In genomic region chr4:151861471-151861805, GRCm38 (mm10) we compare ENCODE assay signal across 8 mouse cellular contexts. TPM values are rescaled to one million over a fixed set of nuclear protein-coding genes. Genes with fewer than 3 reads are reported as not detected.
A peak's percentile ranks its signal among the peaks of the same experiment; 100 is the strongest.
DNase-seq lines count a peak whose midpoint lies in the region; ATAC-seq lines count a peak whose summit lies in the region.

No protein-coding gene starts in this region.

- H3K4me1 ChIP-seq in heart, embryonic 10.5 days, result peaks cover 31% of the 10 kb centered on the region
- peaks cover 6% of the 10 kb centered on the region; the same call in 1 of the 2 replicates for H3K4me1 ChIP-seq in limb, embryonic 11.5 days (ENCODE audit: control insufficient read depth, insufficient read depth, low read length)
- H3K4me1 ChIP-seq in stomach, embryonic 15.5 days, result peaks cover 7% of the 10 kb centered on the region

- peak overlapping the region; percentile 95 for H3K27ac ChIP-seq in heart, embryonic 10.5 days
- peak overlapping the region; percentile 42; the same call in 1 of the 2 replicates for H3K27ac ChIP-seq in limb, embryonic 11.5 days (replicated peaks; ENCODE audit: low read depth, low read length)
- peak overlapping the region; percentile 77; the same call in 1 of the 2 replicates for H3K27ac ChIP-seq in stomach, embryonic 15.5 days

- no peak for ATAC-seq in limb, embryonic 11.5 days (ENCODE audit: insufficient number of reproducible peaks, low FRiP score, low TSS enrichment, low read depth)
- no peak for ATAC-seq in stomach, embryonic 15.5 days (ENCODE audit: insufficient read depth, low FRiP score, low read depth)

- H3K4me2 ChIP-seq in limb, embryonic 11.5 days (ENCODE audit: low read depth, severe bottlenecking), result peak overlapping the region; percentile 92
- peak overlapping the region; percentile 96 for H3K4me2 ChIP-seq in stomach, embryonic 15.5 days

- H3K36me3 ChIP-seq in heart, embryonic 10.5 days, result peaks cover 3% of the 10 kb centered on the region; the same call in 1 of the 2 replicates
- H3K36me3 ChIP-seq in limb, embryonic 11.5 days (ENCODE audit: control insufficient read depth, insufficient read depth, low read length), result no peaks in the 10 kb centered on the region
- no peaks in the 10 kb centered on the region for H3K36me3 ChIP-seq in stomach, embryonic 15.5 days

- intact Hi-C loops in heart, postnatal 10 days (cut with DNase I), result loop anchor here (5.0 kb wide), 1 partner anchor 61 kb away; no protein-coding TSS in a partner anchor

- peak overlapping the region; percentile 80 for H3K9ac ChIP-seq in limb, embryonic 11.5 days (ENCODE audit: low read length)
- peak overlapping the region; percentile 71 for H3K9ac ChIP-seq in stomach, embryonic 15.5 days

- H3K27me3 ChIP-seq in heart, embryonic 10.5 days (ENCODE audit: insufficient read depth, poor library complexity, severe bottlenecking), result no peaks in the 10 kb centered on the region
- no peaks in the 10 kb centered on the region for H3K27me3 ChIP-seq in limb, embryonic 11.5 days (ENCODE audit: control insufficient read depth, insufficient read depth, low read length)
- no peaks in the 10 kb centered on the region for H3K27me3 ChIP-seq in stomach, embryonic 15.5 days (replicated peaks)

- H3K9me3 ChIP-seq in heart, embryonic 10.5 days, result no peaks in the 10 kb centered on the region
- no peaks in the 10 kb centered on the region for H3K9me3 ChIP-seq in limb, embryonic 11.5 days (ENCODE audit: control insufficient read depth, low read length)
- H3K9me3 ChIP-seq in stomach, embryonic 15.5 days, result no peaks in the 10 kb centered on the region

- DNase-seq in heart, embryonic 10.5 days (ENCODE audit: low spot score), result no peak
- DNase-seq in heart, postnatal 10 days, result no peak
- DNase-seq in thymus, postnatal 4 days, result peak; percentile 98
- no peak for DNase-seq in thymus, postnatal 36 days
- no peak for DNase-seq in limb, embryonic 11.5 days (ENCODE audit: low spot score)
- no peak for DNase-seq in adrenal gland, adult 8-10 months
- DNase-seq in cerebellum, postnatal 36 days, result no peak

- H3K4me3 ChIP-seq in heart, embryonic 10.5 days, result peak overlapping the region; percentile 87
- peak overlapping the region; percentile 73 for H3K4me3 ChIP-seq in limb, embryonic 11.5 days (ENCODE audit: low read depth, low read length)
- peak overlapping the region; percentile 76 for H3K4me3 ChIP-seq in stomach, embryonic 15.5 days (replicated peaks)

- 1% methylated on average over 46 of the region's 58 CpGs for WGBS in heart, embryonic 10.5 days
- WGBS in limb, embryonic 11.5 days, result 0% methylated on average over 13 of the region's 58 CpGs
- 4% methylated on average over 22 of the region's 58 CpGs for WGBS in stomach, embryonic 15.5 days

RNA-seq across cellular contexts. Expression of gene Camta1, which starts 0.2 kb away (rescaled TPM):
- polyA plus RNA-seq in heart, embryonic 10.5 days (2016; fragmentation: Nextera tagmentation; extraction: Ambion mirVana), result 115 and 123 TPM in 2 replicates
- 100 to 1,000 TPM; 180 to 183 TPM for total RNA-seq in heart, postnatal 10 days (2021)
- polyA plus RNA-seq in limb, embryonic 11.5 days (2014; fragmentation: Nextera tagmentation; extraction: Ambion mirVana), result 106 and 109 TPM in 2 replicates
- polyA plus RNA-seq in stomach, embryonic 15.5 days (2015; fragmentation: Nextera tagmentation; extraction: Ambion mirVana), result 63.7 and 67.1 TPM in 2 replicates
- total RNA-seq in adrenal gland, adult 8-10 months (2022), result 10 to 100 TPM; 23.6 to 59.6 (median 36.5) TPM

Comparison
In these comparisons a context has a peak if more than half of its experiments do, and no peak if none do; other contexts are left out.
1. H3K27ac ChIP-seq: peak in every context shown above with its lines; median percentile 95 in heart, embryonic 10.5 days; 77 in stomach, embryonic 15.5 days; 42 in limb, embryonic 11.5 days.